Mouse (Mus musculus) cerebellum, postnatal 25 days (tissue): ENCODE measurements around the gene Nrde2.

Experiments used
- DNase-seq, 2 experiments: peaks; one replicate each; pipeline ENCODE4 v3.0.0; 2021; ENCODE audit warnings: mixed read lengths in 2 of 2

Nrde2 gene

DNA sequence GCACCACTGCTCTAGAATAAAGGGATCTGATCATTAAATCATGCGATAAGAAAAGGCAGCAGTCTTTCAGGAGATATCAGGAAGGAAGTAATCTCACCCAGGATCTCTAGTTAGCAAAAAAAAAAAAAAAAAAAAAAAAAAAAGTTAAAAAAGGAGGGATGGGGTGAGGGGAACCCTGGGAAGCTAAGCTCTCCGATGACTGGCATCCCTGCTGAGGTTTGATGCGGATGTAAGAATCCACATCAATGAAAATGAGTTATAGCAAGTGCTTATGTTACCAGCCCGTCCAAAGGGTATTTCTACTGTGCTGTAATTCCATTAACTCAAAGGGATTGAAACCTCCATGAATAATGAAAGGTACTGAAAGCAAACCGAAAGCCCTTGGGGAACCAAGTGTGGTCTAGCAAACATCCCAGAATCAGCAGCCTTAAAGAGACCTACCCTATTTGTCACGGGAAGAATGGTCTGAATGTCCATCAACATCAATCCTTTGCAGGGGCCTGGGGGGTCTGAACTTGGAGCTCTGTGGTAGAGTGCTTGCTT lies 19.5 kb upstream of the Nrde2 start:
- no peak for DNase-seq

DNA sequence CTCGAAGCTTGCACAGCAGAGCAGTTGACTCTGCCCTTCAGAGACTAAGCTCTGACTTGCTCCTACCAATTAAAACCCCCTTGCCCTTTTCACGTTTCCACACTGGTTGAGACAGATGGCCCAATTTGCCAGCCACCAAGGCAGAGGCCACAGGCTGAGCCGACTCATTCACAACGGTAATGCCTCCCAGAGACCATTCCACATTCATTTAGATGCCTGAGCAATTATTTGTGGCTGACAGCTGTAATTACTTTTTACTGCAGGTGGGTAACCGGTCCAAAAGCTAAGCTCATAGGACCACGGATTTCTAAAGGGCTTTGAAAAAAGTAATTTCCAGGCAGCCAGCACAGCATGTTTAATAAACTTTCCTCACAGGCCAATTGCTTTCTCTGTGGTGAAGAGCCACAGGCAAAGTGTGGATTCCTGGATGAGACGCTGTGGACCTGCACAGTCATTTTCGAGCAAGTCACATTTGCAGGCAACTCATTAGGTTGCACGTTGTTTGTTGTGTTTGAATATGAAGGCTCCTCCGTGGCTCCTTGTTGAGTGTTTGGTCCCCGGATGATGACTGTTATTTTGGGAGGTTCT lies 17.1 kb upstream of the Nrde2 start:
- DNase-seq = no peak

DNA sequence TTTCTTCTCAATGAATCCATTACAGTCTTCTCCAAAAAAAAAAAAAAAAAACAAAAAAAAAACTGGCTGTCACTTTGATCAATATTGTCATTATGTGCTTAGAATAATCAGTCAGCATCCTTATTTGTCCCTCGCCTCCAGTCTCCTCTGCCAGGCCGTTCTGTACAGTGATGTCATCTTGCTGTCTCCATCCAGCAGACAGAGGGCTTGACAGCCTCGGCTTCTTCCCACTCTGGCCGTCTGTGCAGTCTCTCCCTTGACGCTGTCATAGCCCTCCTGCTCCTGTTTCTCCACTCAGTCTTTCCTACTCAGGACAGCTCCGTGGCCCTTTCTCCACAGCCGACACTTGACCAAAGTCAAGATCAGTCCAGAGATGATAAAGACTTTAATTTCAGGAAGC lies 13.0 kb upstream of the Nrde2 start:
- peak in 1 of 2 experiments; percentile 28 for DNase-seq

DNA sequence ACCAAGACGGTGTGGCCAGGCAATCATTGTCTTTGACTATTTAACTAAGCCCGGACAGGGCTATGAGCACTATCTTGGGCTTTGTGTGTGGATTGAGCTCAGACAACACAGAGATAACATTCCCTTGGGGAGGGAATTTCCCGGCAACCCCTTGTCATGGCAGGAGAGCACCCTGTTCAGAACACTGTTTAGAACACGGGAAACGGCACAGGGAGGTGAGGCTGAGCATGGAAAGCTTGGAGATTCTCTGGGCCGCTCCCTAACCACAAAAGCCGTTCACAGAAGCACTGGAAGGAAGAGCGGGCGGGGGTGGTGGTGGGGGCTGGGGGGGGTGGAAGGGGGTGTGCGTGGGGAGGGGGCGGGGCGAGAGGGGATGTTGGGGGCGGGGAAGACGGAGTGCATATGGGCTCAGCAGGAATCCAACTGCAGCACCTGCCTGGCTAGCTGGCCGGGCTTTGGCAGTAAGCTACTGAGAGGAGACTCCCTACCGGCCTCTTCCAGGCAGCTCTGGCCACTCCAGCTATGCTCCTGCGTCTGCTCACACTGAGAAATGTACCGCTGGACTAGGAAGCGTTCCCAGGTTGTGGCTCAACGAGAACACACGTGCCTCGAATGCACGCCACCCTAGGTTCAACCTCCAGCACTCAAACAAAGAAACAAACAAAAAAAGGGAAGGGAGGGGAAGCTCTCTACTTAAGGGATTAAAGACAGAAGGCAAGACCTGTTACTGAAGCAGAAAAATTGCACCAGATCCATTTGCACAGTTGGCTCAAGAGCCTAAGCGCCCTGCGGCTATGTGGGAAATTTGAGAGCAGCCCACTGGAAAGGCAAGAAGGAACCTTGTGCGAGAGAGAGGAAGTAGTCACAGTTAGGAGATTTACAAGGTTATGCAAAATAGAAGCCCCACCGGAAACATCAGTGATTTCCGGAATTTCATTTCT lies 8.7 kb upstream of the Nrde2 start:
- peak; percentile 85 to 86 for DNase-seq

DNA sequence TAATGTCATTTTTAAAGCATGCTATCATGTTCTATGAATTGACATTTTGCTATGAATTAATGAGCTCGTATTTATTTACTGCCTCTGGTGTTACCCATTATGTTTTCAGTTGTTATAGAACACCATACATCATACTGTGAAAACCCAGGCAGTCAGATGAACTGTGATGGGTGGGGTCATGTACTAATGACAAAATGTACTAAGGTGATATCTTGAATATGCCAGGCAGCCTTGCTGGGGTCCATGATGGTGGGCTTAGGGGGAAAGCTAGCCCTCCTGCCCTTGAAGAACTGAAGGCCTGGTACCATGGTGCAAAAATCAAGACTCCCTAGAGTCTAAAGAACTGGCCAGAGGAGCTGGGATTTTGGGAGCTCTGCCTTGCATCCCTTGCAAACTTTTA lies 8.0 kb upstream of the Nrde2 start:
- no peak for DNase-seq

DNA sequence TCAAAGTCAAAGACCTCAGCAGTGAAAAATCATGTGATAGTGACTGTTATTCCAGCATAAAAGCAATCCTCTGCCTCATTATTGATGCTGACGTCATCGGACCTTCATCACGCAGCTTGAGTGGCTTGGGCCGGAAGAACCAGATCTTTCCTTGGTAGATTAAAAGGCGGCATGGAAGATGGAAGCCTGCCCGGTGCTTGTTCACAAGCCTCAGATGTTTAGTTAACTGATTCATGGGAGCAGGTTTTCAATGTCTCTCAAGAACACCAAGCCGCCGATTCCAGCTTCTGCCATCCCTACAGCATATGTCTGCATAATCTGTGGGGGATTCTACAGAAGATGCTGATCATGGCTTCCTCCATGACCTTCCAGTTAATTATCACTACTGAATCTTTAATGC lies 7.5 kb upstream of the Nrde2 start:
- peak in 1 of 2 experiments; percentile 32 for DNase-seq

DNA sequence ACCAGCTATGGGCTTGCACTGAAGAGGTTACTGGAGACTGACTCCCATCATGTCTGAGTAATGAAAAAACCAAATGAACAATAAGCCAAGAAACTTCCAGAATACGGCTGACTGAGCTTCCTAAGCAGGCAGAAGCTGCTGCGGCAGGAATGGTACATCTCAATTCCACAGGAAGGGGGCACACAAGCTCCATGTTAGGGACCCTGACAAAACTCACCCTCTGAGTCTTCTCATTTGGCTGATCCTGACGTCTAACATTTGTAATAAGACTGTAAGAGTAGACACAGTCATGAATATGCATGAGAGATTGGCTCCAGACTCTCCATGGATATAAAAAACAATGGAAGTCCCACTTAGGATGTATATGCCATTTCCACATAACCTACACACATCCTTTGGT lies 6.7 kb upstream of the Nrde2 start:
- DNase-seq = peak; percentile 65 to 77

DNA sequence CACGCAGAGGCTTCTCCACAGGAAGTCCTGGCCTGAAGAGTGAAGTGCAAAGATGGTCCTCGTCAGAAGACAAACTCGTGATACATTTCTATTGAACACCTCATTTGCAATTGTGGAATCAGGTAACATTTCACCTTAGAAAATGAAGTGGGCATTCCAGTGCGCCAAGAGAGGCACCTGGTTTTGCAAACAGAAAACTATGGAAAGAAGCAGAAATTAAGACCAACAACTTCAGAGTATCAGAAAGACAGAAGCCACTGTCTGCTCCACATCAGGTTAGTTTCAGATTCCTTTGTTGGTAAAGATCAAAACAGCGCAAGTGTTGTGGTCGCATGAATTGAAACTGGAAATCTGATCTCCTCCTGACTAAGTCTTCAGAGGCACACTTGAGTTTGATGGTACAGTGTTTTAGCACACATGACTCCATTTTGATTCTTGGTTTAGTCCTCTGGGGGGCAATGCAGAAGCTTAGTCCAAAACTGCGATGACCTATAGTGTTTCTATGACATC lies 5.6 kb upstream of the Nrde2 start:
- DNase-seq = no peak

DNA sequence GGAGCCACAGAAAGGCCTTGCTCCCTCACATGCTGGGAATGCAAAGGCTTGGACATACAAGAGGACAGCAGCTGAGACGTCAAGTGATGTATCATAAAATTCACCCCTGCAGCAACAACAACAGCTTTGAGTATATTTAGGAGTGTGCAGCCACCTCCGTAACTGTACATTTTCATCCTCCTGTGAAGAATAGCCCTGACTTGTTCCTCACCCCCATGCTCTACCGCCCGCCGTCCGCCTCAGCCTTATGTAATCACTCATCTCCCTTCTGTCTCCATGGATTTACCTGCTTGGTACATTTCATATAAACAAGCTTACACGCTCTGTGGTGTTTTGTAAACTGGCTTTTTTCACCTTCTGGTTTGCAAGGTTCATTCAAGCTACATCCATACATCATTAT lies 7.0 kb downstream of the Nrde2 start:
- DNase-seq = no peak

DNA sequence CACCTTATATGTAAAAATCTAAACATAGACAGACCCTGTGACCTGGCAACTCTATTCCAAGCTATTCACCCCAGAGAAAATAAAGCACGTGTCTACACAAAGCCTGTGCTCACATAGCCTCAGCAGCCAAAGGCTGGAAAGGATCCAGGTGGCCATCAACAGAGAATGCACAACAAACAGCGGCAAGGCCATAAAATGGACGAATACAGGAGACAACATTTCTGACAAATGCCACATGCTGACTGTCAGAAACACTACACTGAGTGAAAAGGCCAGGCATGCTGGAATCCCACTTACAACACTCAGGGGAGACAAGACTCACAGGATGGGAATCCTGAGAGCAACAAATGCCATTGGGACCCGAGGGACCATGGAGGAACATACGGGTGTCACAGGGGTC lies 15.2 kb downstream of the Nrde2 start:
- no peak for DNase-seq

DNA sequence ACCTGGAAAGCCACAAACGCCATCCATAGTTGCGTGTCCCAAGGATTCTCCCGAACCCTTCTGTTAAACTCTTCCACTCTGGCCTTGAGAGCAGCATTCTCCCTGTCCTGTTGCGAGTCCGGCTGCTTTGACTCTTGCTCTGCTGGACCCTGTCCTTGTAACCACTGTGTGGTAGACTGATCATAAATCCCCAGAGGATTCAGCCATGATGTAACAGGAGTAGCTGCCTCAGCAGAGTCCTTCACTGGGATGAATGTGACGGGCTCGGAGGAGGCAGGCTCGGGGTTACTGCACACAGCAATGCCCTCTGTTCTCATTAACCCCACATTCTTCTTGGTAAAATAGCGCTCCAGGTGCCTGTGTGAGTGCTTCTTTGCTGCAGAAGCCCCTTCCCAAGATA lies 15.7 kb downstream of the Nrde2 start:
- no peak for DNase-seq

DNA sequence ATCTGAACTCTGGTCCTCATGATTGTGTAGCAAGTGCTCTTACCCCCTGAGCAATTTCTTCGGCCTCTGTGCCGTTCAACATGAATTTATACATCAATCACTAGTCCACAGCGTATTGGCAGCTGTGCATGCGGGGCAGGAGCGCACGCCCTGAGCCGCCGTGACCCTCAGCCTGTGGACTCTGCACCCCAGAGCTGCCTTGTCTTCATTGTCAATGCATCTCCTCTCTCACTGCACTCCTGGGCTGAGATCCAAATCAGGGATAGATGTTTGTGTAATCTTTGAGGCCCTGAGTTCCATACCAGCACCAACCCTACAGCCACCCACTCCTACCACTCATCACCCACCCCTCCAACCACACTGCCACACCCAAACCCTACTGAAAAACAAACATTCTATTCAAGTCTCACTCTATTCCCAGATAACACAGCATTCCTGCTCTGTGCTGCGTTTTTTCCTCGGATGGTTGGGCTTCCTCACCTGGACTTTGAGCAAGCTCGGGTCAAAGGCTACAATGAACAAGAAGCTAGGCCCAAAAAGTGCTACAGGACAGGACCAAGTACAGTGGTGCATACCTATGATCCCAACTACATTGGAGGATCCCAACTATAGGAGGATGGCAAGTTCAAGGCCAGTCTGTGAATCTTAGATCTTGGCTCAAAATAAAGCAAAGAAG lies 16.5 kb downstream of the Nrde2 start:
- DNase-seq = no peak

DNA sequence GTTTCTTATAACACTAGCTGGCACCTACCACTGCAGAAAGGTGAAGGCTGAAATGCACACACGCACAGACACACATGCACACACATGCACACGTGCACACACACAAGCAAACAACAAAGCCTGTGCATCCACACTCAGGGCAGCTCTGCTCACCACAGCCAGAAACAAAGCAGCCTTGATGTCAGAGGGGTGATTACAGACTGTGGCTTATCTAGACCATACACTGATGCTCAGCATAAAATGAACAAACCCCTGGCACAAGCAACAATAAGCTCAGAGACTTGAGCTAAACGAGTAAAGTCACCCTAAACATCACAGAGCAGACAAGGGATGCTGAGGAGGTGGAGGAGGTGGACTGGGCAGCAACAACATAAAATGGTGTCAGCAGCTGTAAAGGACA lies 24.3 kb downstream of the Nrde2 start:
- DNase-seq = no peak

DNA sequence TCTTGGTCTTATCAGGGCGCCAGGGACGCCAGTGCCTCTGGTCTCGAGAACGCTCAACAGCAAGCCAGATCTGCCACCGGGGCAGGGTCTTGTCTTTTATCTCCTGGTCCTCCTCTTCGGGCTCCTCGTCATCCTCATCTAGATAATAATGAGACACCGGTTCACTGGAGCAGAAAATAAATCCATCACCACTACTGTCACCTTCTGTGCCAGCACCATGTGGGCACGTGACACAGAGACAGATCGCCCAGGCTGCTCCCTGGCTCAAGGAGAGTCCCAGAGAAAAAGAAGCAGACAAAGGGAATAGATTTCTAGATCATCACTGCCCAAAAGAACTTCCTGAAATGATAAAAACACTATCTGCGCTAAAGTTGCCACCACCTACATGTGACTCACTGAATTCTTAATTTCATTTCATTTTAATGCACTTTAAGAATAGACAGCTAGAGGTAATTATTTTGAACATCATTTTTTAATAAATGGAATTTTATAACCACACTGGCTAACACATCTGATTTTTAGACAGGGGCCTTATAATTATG lies 25.0 kb downstream of the Nrde2 start:
- DNase-seq = peak; percentile 40 to 61

DNA sequence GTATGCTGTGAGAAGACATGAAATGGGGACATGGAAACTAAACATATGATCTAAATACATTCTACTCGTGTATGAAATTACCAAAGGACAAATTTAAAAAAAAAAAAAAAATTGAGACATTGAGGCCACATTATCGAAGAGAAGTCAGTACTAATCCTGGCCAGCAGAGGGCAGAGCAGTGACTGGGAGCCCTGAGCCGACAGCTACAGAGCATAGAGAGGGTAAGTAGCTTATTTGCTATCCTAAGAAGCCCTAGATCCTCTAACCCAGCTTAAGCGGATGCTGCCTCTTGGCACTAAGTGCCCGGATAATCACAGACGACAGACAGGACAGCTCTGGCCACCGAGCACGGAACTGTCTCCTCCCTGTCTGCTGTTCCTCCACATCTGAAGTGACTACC lies 27.8 kb downstream of the Nrde2 start:
- DNase-seq = peak; percentile 79 to 87

DNA sequence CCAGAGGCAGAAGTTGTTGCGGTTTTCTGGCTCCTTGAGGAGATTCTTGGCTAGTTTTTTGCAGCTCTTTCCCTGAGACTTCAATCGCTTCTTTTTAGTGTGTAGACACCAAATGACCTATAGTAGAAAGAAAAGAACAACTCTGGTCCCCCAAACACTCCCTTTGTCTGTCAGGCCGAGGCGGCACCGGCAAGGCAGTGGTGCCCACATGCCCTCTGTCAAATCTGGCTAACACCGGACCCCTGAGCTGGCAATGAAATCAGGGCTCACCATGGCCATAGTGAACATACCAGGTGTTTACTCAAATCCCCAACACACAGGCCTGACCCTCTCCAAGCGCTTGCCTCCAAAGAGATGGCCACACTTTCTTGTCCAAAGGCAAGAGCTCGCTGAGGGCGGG lies 28.3 kb downstream of the Nrde2 start:
- DNase-seq = no peak

DNA sequence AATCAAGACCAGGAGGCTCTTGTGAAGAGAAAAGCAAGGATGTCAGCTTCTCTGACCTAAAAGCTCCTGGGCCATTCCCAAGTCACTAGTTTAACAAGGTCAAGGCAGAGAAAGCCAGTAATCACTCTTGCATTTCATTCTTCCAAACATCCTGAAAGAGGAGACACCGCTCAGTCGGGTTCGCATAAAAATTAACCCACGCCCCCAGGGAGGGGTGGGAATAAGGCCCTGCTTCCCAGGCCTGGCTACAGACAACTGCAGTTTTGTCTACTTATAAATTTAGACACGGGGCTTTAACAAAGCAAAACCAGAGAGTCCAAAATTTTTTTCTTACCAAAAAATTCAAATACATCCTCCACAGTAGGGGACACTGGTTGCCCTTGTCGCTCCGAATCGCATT lies 30.5 kb downstream of the Nrde2 start:
- no peak for DNase-seq

DNA sequence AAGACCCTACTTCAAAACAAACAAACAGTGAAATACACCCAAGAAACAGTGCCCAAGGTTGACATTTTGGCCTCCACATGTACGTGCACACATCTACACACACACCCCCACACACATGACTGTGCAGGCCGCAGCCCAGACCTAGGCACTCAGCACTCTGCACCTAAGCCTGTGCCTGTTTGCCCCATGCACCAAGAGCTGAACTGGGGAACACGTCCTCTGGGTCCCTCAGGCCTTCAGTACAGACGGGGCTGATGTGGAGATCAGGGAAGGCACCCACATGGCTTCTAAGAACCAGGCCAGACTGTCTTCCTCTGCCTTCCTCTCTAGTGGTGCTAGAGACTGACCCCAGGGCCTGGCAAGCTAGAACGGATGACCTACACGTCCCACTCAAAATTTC lies 30.9 kb downstream of the Nrde2 start:
- no peak for DNase-seq

DNA sequence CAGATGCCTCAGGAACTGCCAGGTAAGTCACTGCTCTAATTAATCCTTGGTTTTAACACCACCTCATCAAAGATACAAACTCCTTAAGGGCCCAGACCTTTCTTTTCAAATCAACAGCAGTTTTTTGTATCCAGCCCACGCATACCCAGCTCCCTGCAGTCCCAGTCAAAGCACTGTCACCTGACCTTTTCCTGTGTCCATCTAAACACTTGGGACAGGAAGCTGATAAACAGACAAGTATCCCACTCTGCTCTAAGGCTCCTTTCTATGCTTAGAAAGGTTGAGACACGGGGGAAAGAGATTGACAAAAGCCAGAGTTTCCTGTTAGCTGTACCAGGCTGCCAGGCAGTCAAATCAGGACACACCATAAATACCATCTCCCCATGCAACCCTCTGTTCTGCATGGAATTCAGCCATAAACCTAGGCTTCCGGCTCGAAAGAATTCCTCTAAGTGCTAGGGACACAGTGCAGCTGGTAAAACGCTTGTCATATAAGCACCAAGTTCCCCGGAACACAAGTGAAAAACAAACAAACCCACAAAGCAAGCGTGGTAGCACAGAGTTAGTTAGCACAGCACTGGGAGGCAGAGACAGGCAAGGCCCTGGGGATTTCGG lies 31.5 kb downstream of the Nrde2 start:
- peak in 1 of 2 experiments; percentile 36 for DNase-seq

DNA sequence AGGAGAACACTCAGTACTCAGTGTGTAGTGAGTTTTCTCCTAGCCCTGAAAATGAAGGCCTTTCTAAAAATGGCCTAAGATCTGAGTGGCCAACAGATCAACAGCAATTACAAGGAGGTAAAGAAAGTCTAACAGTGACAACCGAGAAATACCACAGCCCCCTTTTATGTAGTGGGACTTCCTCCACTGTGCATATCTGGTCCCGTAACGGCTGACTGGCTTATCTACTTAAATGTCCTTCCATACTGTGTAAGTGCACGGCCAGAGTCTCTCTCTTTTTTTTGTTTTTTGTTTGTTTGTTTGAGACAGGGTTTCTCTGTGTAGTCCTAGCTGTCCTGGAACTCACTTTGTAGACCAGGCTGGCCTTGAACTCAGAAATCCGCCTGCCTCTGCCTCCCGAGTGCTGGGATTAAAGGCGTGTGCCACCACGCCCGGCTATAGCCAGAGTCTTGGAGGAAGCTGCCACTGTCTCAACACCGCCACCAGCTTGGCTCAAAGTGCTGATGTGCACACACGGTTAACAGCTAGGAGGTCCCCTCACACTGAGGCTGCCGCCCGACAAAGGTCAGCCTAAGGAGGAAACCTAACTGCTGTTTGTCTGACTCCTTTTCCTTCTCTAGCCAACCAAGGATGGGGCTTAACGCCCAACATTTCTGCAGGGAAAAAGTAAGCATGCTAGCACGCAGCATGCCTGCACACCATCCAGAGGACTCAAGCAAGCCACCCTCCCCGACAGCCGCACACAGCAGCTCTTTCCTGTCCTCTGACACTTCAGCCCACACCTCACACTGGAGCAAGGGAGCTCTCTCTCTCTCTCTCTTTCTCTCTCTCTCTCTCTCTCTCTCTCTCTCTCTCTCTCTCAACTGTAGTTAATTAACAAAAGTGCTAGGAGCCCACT lies 32.2 kb downstream of the Nrde2 start:
- DNase-seq = no peak
